Mouse (Mus musculus): Measurements from ENCODE around the gene Hsd17b14.

DNA sequence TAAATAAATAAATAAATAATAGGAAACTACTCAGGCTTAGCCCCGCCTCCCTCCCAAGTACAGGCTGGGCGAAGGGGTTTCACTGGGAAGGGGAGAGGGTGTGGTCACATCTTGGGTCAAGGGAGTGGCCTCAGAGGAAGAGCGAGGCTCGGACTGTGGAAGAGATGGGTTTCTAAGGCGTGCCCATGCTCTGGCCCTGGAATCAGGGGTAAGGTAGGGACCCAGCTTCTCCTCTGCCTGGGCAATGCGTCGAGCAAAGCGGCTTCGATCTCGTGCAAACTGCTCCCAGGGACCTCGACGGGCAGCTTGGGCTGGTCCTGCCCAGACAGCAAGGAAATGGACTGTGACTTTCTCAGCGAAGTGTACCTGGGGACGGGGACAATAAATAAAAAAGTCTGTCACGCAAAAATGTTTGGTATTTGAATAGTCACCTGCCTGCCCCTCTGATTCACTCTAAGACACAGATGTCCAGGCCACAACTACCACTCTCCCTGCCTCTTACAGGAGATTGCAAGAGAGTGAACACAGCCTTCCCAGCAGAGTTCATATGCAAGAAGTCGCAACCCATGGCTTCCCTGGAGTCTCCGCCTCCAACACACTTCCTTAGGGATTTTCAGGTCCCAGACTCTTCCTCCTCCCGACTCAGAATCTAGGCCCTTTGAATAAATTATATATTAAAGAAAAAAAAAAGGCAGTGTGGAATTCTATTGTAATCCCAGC is 31.6 kb upstream of the Hsd17b14 start:
- TF ChIP-seq POLR2A (IDR thresholded peaks at IDR 0.05; ENCODE audit: control insufficient read depth, low read depth, low read length) (no peak), CTCF (IDR thresholded peaks at IDR 0.05; ENCODE audit: control insufficient read depth, insufficient read depth, insufficient replicate concordance, low read depth, low read length) (no peak)

Measured in testis, adult 2 months (tissue).